Mouse (Mus musculus) spleen, adult 2 months (tissue): ENCODE measurements at regions not wholly inside any gene's neighbourhood (a gene's known extent, or its start where the extent isn't known, plus 50 kb on each side); places are given as distances from the start of the nearest gene placed in this dataset.

Source experiments
- CTCF ChIP-seq: fragments of 200-500 bp; IDR thresholded peaks from 2 replicates; pipeline ENCODE4 v1.5.1; 2011; ENCODE audit warnings: mild to moderate bottlenecking, inconsistent platforms; ENCODE audit not compliant: insufficient read depth, insufficient read length, insufficient replicate concordance; ENCODE audit errors: extremely low read depth
- POLR2A ChIP-seq: fragments of 200-500 bp; IDR thresholded peaks from 2 replicates; pipeline ENCODE4 v1.6.1; 2011; ENCODE audit warnings: low read depth, low read length, inconsistent platforms

DNA sequence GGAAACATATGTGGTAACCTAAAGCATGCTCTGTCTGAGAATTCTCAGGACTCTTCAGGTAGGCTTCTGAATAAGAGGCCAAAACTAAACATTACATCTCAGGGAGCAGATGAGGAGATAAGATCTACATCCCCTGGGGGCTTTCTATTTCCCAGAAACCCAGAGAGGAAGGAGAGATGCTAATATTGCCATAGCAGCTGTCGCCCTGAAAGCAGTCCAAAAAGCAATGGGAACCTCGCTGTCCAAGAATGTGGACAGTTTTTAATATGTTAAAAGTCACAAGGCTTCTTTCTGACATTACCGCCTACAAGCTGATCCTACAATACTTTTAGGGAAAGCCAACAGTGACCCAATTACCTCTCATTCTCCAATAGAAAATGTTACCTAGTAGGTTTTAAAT lies 263.9 kb downstream of the Pten start:
- TF ChIP-seq POLR2A: no peak
- TF ChIP-seq CTCF: no peak
